Mouse (Mus musculus) ovary, postnatal 10 days (tissue): ENCODE measurements around the gene Tenm3.
A peak's percentile ranks its signal among the peaks of the same experiment; 100 is the strongest.

Experiments
- DNase-seq: peaks from one replicate; pipeline ENCODE4 v3.0.0; 2022; ENCODE audit warnings: low spot score

Gene Tenm3

DNA sequence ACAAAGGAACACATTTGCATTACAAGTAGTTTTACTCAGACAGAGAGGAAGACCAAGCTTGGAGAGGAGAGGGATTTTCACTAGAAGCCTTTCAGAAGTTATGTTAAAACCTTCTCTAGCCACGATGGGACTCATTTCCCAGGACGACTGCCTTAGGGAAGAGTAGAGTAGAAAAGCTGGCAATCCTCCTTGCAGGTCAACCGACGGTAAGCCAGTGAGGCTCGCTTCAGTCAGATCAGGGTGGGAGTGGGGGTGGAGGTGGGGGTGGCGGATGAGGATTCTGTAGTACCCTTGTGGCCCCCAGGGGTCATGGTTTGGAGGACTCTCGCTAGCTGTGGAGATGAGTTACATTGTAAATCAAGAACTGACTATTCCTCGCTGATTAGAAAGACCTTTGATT is 264.6 kb downstream of the Tenm3 start:
- DNase-seq: no peak

DNA sequence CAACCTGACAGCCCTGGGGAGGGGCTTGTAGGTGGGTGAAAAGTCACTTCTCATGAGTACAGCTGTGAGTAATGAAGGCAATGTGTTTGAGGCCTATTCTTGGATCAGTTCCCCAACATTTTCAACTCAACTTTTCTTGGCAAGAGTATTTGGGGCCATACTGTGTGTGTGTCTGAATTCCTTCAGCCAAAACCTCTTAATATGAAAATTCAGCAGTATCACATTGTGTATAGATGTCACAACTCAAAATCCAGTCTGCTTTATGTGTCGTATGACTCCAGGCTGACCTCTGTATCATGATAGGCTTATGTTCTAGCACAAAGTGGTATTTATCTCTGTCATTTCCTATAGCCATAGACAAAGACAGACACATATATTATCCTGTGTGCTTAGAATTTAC is 270.8 kb downstream of the Tenm3 start:
- no peak for DNase-seq

DNA sequence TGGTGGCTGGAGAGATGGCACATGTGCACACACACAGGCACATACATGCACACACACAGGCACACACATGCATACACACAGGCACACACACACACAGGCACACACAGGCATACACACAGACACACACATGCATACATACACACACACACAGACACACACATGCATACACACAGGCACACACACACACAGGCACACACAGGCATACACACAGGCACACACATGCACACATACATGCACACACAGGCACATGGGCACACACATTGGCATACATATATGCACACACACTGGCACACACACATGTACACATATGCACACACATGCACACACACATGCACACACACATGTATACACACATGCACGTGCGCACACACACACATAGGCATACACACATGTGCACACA is 271.4 kb downstream of the Tenm3 start:
- no peak for DNase-seq

- no peak for DNase-seq
Measured at GRCm38 (mm10) chr8:48568608-48569007, 275.1 kb downstream of the Tenm3 start.

DNA sequence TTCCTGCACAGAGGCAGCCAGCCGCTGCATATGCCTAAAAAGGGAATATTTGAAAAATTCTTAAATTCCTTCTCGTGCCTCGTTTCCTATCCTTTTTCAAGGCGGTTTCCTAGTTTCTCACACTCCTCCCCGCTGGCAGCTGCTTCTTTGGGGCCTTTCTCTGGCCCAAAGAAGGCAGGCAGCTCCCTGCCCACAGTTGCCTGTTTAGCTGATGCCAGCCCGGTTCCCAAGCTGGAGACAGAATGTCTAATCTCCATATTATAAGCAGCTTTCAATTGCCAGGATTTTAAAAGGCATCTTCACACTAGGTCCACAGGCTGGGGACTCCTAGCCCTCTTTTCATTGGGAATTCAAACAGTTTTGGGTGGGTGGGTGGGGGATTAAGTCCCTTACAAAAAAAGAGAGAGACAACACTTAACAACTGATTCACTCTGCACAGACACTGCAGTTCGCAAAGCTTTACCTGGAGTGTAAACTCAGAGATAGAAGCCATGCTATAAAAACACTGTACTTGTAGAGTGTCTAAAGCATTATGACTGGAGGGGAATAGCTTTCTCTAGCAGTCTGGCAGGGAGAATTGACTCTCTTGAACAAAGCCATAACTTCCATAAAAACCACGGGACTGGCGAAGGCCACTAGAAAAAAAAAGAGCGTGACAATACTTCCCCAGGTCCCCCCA is 275.7 kb downstream of the Tenm3 start:
- no peak for DNase-seq

DNA sequence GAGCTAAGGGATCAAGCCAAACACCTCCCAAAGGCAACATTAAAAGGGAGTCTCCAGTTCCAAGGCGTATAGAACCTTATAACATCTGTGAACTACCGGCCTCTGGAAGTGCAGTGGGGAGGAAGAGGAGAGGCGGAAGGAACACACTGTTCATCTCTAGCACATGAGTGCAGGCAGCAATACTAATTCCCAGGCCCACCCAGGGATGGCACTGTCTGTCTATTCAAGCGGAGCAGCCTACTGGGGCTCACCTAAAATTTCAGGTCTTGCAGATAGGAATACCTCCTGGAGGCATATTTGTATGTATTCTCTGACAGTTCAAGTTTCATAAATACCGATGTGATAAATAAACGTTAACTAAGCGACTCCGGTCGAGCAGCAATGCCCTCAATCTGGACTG is 283.5 kb downstream of the Tenm3 start:
- no peak for DNase-seq

GRCm38 (mm10) chr8:48555546-48556141 is 288.1 kb downstream of the Tenm3 start:
- peak; percentile 13 for DNase-seq

DNA sequence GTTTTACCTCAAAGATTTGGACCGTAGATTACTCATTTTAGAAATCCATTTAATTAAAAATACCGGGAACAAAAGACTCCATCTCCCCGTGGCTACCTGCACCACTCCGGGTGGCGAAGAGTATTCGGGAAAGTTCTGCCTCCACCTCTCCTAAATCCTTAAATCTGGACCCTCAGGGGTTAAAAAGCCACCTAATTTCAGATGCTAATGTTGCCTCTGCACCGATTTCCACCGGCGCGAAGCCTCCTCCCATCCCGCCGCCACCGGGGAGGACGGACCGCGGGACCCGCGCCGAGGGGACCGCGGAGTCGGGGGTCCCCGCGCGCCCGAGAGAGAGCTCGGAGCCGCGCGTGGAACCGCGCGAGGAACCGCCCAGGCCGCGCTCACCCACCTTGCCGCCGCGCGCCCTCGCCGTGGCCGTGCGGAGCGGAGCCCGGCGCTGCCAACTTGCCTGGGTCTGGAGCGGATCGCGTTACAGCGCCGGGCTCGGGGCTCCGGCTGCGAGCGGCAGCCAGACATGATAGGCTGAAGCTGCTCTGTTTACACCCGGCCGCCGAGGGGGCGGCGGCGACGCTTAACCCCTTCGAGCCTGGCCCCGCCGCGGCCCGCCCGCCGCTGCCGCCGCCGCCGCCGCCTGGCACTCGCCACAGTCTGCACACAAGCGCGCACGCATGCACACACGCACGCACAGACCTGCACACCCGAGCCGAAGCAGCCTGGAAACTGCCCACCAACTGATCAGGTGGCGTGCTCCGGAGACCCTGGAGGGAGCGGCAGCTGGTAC is 288.8 kb downstream of the Tenm3 start:
- DNase-seq: peak; percentile 33

DNA sequence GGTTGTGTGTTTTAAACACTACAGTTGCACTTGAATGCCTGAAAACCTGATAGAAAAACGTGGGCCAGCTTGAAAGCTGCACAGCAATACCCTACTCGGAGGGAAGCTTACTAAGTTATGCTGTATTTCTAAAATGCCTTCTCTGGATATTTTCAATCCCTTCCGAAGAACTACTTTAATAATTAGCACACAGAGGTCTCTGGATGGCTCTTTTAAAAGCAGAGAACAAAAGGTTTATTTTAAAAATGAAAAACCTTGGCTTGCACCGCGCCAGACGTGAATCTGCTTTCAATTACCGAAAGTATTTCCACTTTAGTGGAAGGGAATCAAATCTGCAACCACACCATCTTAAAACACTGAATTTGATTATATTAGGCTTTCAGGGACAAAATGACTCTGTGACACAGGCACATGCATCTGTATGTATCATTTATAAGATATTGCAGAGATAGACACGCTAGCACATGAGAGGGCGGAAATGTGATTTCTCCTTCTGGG is 289.9 kb downstream of the Tenm3 start:
- no peak for DNase-seq

GRCm38 (mm10) chr8:48552306-48552705 is 291.4 kb downstream of the Tenm3 start:
- no peak for DNase-seq

GRCm38 (mm10) chr8:48551370-48551769 is 292.4 kb downstream of the Tenm3 start:
- no peak for DNase-seq

GRCm38 (mm10) chr8:48548908-48549307 is 294.8 kb downstream of the Tenm3 start:
- DNase-seq: no peak

DNA sequence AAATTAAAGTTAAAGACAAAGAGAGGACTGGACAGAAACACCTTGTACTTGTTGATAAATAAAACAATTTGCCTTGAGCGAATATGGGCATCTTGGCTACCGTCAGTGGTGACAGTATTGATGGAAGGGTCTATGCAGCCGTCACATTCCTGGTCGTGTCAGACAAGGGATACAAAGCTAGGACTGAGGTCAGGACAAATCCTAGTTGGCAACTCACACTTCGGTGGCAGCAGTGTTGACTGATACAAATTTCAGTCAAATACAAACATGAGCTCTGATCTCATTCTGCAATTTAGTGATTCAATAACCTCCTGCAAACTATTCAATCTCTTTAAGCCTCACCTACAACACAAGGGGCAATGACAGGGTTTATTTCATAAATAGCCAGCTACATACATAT is 298.1 kb downstream of the Tenm3 start:
- no peak for DNase-seq

DNA sequence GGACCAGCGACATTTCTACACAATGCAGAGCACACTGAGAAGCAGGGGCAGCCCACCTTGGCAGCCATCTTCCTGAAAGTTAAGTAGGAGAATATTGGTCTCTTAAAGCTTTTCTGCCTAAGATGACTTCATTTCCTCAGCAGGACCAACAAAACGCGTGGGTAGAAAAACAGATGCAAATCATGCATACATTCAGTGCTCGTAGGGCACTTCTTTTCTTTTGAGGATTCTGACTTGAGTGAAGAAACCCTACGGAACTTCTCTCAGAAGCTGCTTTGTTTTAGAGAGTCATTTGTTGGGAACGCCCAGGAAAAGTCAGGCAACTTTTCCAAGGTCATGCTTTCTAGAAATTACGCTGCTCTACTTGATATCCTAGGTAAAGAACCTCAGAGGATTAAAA is 298.9 kb downstream of the Tenm3 start:
- no peak for DNase-seq

GRCm38 (mm10) chr8:48542141-48542540 is 301.6 kb downstream of the Tenm3 start:
- no peak for DNase-seq

DNA sequence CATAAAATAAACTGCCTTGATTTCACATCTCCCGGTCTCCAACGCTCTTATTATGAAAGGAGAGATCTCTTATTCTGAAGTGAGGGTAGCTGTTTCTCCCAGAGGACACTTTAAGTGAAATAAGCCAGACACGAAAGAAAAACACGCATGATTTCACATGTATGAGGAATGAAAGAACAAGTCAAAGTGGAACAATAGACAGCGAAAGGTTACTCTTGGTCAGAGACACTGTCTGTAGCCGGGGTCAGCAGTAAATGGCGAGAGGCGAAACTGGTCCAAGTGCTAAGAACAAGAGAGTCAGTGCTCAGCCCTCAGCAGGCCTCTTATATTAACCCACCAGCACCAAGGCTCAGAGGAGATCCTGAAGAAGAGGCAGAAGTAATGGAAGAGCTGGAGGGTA is 302.9 kb downstream of the Tenm3 start:
- no peak for DNase-seq

DNA sequence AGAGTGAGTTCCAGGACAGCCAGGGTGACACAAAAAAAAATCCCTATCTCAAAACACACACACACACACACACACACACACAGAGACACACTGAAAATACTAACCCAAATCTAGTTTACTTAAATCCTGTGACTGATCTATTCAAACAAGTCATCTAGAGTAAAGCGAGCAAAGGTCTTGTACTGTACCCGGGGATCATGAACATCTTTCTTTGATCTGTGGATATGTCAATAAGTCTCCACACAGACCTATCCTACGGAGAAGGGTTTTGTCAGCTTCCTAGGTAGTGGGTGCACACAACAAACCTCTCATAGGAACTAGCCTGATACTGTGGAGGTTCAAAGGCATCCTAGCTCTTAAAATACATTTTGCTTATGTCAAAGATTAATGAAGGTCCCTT is 307.9 kb downstream of the Tenm3 start:
- DNase-seq: no peak

DNA sequence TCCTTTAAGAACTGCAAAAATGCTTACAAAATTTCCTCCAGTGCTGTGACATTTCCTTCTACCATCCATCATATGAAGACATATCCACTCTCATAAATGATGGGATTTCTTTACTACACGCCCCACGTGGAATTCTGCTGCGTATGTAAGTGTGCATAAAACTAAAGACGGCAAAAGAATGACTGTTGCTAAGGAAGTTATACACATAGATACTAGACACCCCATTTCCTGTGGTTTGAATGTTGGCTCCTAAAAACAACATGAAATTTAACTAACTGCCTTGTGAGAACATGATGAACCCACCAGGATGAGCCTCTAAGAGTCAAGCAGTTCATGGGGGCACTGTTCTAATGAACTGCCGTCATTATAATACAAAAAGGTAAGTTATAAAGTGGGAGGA is 312.0 kb downstream of the Tenm3 start:
- DNase-seq: no peak

DNA sequence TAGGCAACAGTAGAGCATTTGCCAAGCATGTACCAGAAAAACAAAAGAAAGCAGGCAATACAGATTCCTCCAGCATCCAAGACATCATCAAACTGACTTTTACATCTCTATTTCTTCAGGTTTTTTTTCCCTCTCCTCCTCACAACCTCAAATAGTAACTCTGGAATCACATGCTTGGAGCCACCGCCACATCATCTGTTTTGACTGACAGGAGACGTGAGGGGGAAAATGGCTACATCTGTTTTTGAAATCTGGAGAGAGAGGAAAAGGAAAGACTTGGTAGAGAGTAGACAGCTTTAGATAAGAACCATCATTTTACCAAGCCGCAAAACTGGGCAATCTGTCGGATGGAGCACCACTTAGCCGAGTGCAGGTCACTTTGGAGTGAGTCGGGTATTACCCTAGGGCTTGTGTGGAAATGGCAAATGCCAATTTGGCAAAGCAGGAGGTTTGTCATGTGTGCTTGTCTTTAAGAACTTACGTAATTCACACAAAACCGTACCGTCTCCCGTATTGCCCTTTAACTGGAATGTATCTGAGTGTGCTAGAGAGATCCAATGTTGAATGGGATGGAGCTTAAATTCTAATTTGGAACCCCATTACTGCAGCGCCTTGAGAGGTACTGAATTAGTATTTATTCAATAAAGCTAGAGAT is 312.7 kb downstream of the Tenm3 start:
- no peak for DNase-seq

GRCm38 (mm10) chr8:48527418-48527817 is 316.3 kb downstream of the Tenm3 start:
- no peak for DNase-seq

- DNase-seq: no peak
Measured at GRCm38 (mm10) chr8:48522536-48523123, 321.1 kb downstream of the Tenm3 start.

DNA sequence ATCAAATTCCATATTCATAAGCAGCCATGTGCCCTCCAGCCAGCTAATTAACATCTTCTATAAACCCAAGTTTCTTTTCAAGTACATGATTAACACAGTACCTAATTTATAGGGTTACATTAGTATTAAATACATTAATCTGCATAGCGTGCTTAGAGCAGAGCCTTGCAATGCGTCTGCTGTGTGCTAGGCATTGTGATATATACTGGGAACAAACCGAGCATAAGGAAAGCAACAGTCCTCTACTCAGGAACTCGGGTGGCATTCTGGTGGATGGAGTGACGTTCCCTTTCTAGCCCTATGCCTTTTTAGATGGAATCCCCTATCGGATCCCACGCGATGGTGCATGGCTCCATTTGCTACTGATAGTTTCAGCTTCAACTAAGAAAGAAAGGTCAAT is 321.7 kb downstream of the Tenm3 start:
- DNase-seq: no peak
